Mouse (Mus musculus): ENCODE data around the gene Hfe2.
"Not testable (repeated sequence)": the region's sequence is repeated elsewhere in the genome, so short reads cannot be mapped to it uniquely, and the experiment has no call there.

Gene Hfe2

GRCm38 (mm10) chr3:96495490-96496210, 29.3 kb upstream of the Hfe2 start:
- in situ Hi-C loops (cut with MboI; ENCODE audit: unreplicated experiment in 2 of 2): no loop called here

GRCm38 (mm10) chr3:96496216-96496615, 28.8 kb upstream of the Hfe2 start:
- in situ Hi-C loops (cut with MboI; ENCODE audit: unreplicated experiment in 2 of 2): no loop called here

DNA sequence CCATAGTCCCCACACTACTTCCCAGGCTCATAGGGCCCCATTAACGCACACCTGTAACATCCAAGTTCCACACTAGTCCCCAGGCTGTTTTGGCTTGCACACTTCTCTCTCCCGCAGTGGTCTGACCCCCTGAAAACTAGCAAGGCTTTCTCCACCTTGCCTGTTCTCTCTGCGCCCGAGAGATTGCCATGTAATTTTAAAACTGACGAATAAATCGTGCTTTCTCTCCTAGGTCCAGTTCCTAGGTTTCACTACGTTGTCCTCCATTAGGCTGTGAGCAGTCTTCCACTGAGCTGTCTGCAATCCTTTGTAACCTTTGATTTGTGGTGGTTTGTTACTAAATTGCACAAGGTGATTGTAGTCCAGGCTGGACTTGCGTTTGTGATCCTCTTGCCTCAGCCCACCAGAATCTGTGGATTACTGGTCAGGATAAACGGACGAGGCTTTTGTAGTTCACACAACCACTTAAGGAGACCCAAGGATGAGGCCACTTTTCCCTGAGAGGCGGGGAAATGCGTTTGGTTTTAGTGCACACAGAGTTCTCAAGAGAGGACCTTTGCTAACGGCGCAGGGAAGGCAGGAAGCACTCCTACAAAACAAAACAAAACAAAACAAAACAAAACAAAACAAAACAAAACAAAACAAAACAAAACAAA, 28.2 kb upstream of the Hfe2 start:
- in situ Hi-C loops (cut with MboI; ENCODE audit: unreplicated experiment in 2 of 2): not testable (repeated sequence)

GRCm38 (mm10) chr3:96497451-96498028, 27.4 kb upstream of the Hfe2 start:
- in situ Hi-C loops (cut with MboI; ENCODE audit: unreplicated experiment in 2 of 2): no loop called here

- in situ Hi-C loops (cut with MboI; ENCODE audit: unreplicated experiment in 2 of 2): no loop called here
These were observed 26.3 kb upstream of the Hfe2 start for GRCm38 (mm10) chr3:96498476-96499245.

DNA sequence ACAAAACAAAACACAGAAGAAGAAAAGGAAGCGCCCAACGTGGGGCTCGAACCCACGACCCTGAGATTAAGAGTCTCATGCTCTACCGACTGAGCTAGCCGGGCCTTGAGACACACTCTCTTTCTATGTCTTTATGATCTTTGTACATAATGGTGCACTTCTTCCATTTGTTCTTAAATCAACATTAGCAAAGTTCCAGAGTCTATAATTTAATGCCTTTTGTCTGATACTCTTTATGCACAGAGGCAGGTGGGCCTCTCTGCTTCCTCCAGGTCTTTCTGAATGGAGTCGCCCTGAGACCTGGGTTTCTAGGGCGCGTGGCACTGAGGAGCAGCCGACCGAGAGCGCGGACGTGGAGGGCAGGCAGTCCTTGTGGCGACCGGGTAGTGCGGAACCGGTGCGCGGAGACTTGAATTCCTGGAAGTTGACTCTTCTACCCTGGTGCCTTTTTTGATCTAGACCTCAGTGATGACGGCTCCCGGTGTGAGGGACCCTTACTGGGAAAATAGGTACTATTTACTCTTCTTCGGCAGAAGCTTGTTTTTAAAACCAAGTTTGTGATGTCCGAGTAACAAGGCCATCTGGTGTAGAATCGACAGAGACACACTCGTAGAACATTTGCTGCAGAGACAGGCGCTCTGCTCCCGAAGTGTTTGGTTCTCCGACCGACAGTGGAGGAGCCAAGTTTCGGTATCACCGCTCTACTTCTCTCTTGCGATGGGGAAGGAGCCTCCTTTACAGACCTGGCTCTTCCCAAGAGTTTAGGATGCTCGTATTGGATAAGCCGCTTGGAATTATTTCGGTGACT, 25.3 kb upstream of the Hfe2 start:
- in situ Hi-C loops (cut with MboI; ENCODE audit: unreplicated experiment in 2 of 2): loop anchor here (5.0 to 10.0 kb wide), 4 partner anchors 72 to 222 kb away; no protein-coding TSS in a partner anchor

DNA sequence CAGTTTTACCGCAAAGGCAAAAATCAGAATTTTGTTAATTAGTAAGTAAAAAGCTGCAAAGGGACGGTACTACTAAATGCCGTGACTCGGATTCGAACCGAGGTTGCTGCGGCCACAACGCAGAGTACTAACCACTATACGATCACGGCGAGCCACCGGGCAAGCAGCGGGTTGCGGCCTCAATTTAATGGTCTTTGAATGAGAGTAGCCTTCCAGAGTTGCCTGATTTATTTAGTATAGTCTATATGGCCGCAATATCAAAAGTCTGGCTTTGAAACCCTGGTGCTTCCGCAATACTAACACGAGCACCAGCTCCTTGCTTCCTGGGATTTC, 24.7 kb upstream of the Hfe2 start:
- in situ Hi-C loops (cut with MboI; ENCODE audit: unreplicated experiment in 2 of 2): loop anchor here (5.0 to 10.0 kb wide), 4 partner anchors 73 to 223 kb away; no protein-coding TSS in a partner anchor

GRCm38 (mm10) chr3:96500691-96501265, 24.2 kb upstream of the Hfe2 start:
- in situ Hi-C loops (cut with MboI; ENCODE audit: unreplicated experiment in 2 of 2): loop anchor here (5.0 to 10.0 kb wide), 4 partner anchors 73 to 223 kb away; no protein-coding TSS in a partner anchor

GRCm38 (mm10) chr3:96501391-96502115, 23.4 kb upstream of the Hfe2 start:
- in situ Hi-C loops (cut with MboI; ENCODE audit: unreplicated experiment in 2 of 2): loop anchor here (5.0 to 10.0 kb wide), 4 partner anchors 74 to 224 kb away; no protein-coding TSS in a partner anchor

GRCm38 (mm10) chr3:96502181-96503082, 22.5 kb upstream of the Hfe2 start:
- in situ Hi-C loops (cut with MboI; ENCODE audit: unreplicated experiment in 2 of 2): loop anchor here (5.0 to 10.0 kb wide), 4 partner anchors 75 to 225 kb away; no protein-coding TSS in a partner anchor

- in situ Hi-C loops (cut with MboI; ENCODE audit: unreplicated experiment in 2 of 2): loop anchor here (5.0 to 10.0 kb wide), 4 partner anchors 76 to 226 kb away; no protein-coding TSS in a partner anchor
These were observed 21.9 kb upstream of the Hfe2 start for GRCm38 (mm10) chr3:96503083-96503450.

DNA sequence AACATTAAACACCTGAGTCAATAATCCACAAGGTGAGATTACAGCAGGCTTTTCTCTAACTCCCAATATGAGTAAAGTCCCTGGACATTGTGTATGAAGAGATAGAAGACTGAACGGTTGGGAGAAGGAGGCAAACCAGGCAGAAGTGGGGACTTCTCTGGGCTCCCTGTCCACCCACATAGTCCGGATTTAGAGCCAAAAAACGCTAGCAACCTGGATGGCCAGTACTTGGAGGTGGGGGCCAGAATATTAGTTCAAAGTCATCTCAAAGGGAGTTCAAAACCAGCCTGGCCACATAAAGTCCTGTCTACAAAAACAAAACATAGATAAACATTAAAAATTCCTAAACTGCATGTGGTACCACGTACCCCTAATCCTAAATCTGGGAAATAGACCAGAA, 21.0 kb upstream of the Hfe2 start:
- in situ Hi-C loops (cut with MboI; ENCODE audit: unreplicated experiment in 2 of 2): loop anchor here (5.0 to 10.0 kb wide), 4 partner anchors 77 to 227 kb away; no protein-coding TSS in a partner anchor

GRCm38 (mm10) chr3:96504931-96505330, 20.0 kb upstream of the Hfe2 start:
- in situ Hi-C loops (cut with MboI; ENCODE audit: unreplicated experiment in 2 of 2): loop anchor here (5.0 to 10.0 kb wide), 4 partner anchors 78 to 228 kb away; no protein-coding TSS in a partner anchor

DNA sequence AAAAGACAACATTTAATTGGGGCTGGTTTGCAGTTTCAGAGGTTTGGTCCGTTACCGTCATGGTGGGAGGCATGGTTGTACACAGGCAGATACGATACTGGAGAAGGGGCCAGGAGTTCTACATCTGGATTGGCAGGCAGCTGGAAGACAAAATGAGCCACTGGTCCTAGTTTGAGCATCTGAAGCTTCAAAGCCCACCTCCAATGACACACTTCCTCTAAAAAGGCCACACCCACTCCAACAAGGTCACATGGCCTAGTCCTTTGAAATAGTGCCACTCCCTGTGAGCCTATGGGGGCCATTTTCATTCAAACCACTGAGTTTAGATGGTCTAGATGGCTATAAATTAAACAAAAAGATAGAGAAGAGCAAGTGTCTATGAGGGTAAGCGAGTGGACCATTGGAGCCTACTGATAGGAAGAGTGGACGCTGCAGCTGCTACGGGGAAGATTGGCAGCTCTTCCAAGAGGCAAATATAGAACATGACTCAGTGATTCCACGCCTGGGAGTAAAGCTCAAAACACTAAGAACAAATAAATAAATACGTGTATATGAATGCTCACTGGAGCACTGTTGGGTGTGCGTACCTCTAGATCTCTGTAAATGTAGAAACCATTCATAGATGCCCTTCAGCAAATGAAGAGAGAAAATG, 18.4 kb upstream of the Hfe2 start:
- in situ Hi-C loops (cut with MboI; ENCODE audit: unreplicated experiment in 2 of 2): loop anchor here (10.0 kb wide), 2 partner anchors 92 to 182 kb away; no protein-coding TSS in a partner anchor

DNA sequence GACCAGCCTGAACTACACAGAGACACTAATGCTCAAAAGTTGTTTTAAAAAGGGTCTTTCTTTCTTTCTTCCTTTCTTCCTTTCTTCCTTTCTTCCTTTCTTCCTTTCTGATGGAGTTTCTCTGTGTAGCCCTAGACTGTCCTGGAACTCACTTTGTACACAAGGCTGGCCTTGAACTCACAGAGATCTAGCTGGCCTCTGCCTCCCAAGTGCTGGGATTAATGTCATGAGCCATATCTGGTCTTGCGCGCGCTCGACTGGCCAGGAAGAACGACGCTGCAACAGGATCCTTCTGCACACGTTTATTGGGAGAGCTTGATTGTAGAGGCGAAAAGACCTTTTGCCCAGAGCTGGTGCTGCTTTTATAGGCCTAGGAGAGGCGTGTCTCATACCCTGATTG, 17.0 kb upstream of the Hfe2 start:
- in situ Hi-C loops (cut with MboI; ENCODE audit: unreplicated experiment in 2 of 2): loop anchor here (10.0 kb wide), 2 partner anchors 93 to 183 kb away; no protein-coding TSS in a partner anchor

GRCm38 (mm10) chr3:96520171-96520570, 4.8 kb upstream of the Hfe2 start:
- in situ Hi-C loops (cut with MboI; ENCODE audit: unreplicated experiment in 2 of 2): no loop called here

GRCm38 (mm10) chr3:96522149-96522548, 2.8 kb upstream of the Hfe2 start:
- in situ Hi-C loops (cut with MboI; ENCODE audit: unreplicated experiment in 2 of 2): no loop called here
